Mouse (Mus musculus) hindbrain, postnatal 0 days (tissue): ENCODE data around the gene Cdon. TPM values are rescaled to one million over a fixed set of nuclear protein-coding genes. Genes with fewer than 3 reads are reported as not detected.

Experiments used
- ATAC-seq: fragments of 200-750 bp; cut with Nextera tagmentation; 2 replicates; pipeline ENCODE4 v1.8.0; 2017; ENCODE audit warnings: mild to moderate bottlenecking, moderate TSS enrichment, moderate library complexity
- DNase-seq: peaks from one replicate; pipeline ENCODE4 v3.0.0-alpha.2; 2015; ENCODE audit warnings: low spot score
- H3K27ac ChIP-seq: fragments of 300-500 bp; sonication (generic); 2 replicates; pipeline ENCODE4 v1.5.1; 2014; ENCODE audit warnings: mild to moderate bottlenecking
- H3K27me3 ChIP-seq: fragments of 300-500 bp; sonication (generic); 2 replicates; pipeline ENCODE4 v1.6.1; 2014; ENCODE audit warnings: low read length, mixed read lengths; ENCODE audit not compliant: insufficient read depth
- H3K36me3 ChIP-seq: fragments of 300-500 bp; sonication (generic); 2 replicates; pipeline ENCODE4 v1.6.1; 2014; ENCODE audit warnings: low read length, mixed read lengths; ENCODE audit not compliant: insufficient read depth
- H3K4me1 ChIP-seq: fragments of 300-500 bp; sonication (generic); 2 replicates; pipeline ENCODE4 v1.6.1; 2014; ENCODE audit warnings: antibody characterized with exemption, low read length, mixed read lengths; ENCODE audit not compliant: insufficient read depth
- H3K4me2 ChIP-seq: fragments of 300-500 bp; sonication (generic); 2 replicates; pipeline ENCODE4 v1.6.1; 2014; ENCODE audit warnings: low read depth, mild to moderate bottlenecking, low read length, moderate library complexity, mixed read lengths
- H3K4me3 ChIP-seq: fragments of 300-500 bp; sonication (generic); 2 replicates; pipeline ENCODE4 v1.5.1; 2014; ENCODE audit warnings: low read length
- H3K9ac ChIP-seq: fragments of 300-500 bp; sonication (generic); replicated peaks from 2 replicates; pipeline ENCODE4 v1.6.1; 2014; ENCODE audit warnings: mild to moderate bottlenecking, low read length, moderate library complexity, mixed read lengths
- H3K9me3 ChIP-seq: fragments of 300-500 bp; sonication (generic); 2 replicates; pipeline ENCODE4 v1.6.1; 2016; ENCODE audit warnings: low read length, mixed read lengths
- CTCF ChIP-seq: IDR thresholded peaks from 2 replicates; pipeline ENCODE4 v1.5.1; 2016; ENCODE audit warnings: antibody characterized with exemption, control low read depth, low read depth
- WGBS: fragments of 180-500 bp; shearing (Covaris S2); extraction: QIAGEN DNeasy Blood & Tissue Kit; methylation state at CpG from one replicate; pipeline ENCODE4 v1.1.7; 2014; 5-methylcytosine and 5-hydroxymethylcytosine counted together
- polyA plus RNA-seq: library from polyadenylated mRNA; unstranded; fragments of >200 nt; fragmentation: Nextera tagmentation; extraction: Ambion mirVana; gene quantifications from 2 replicates; pipeline ENCODE4 v1.2.1, GENCODE M21; 2015
- total RNA-seq: library from RNA; depleted of rRNA; stranded (reverse); fragments of >200 nt; gene quantifications from 2 replicates; pipeline ENCODE4 v1.2.3, GENCODE M21; 2014; rRNA removed

Gene Cdon
- total and polyA plus RNA-seq, 2 experiments from 2014 or later = 1.0 to 10.6 TPM

DNA sequence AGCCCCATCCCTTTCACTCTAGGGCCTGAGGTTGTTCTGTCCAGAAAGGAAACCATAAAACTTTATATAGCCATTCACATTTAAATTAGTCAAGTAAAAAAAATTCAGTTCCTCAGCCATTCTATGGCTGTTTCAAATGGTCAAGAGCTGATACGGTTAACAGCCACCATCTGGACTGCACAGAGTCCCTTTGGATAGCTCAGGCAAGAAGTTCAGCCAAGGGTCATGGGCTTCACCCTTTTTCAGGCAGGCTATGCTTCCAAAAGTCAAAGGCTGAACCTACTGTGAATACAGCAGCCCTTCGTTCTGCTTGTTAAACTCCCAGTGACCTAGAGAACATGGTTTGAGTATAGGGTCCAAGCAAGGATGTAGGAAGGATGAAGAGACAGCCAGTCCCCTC lies 123.7 kb downstream of the Cdon start:
- H3K36me3 ChIP-seq = peaks cover 13% of the 10 kb centered on the region
- TF ChIP-seq CTCF = no peak
- no peak overlapping the region for H3K4me3 ChIP-seq
- H3K4me2 ChIP-seq = no peak overlapping the region
- H3K9ac ChIP-seq = no peak overlapping the region
- no peak overlapping the region for H3K27ac ChIP-seq
- no peaks in the 10 kb centered on the region for H3K4me1 ChIP-seq
- DNase-seq = no peak
- no peak for ATAC-seq
- no peaks in the 10 kb centered on the region for H3K27me3 ChIP-seq
- WGBS = 64% methylated on average over 2 of the region's 2 CpGs
- no peaks in the 10 kb centered on the region for H3K9me3 ChIP-seq

DNA sequence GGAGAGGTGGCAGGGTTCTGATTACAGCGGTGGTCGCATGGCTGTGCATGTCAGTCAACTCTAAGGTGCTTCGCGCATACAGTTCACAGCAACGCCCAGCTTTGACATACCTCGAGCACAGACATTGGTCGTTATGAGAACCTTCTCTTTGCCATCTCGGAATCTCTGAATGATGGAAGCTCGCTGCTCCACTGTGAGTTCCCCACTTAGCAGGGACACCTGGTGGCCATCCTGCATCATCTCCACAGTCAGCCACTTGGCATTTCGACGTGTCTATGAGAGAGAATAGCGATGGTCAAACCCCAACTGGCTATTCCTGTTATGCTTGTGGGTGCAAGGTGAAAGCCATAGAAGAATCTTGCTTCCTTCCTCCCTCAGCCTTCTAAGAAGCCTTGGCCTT lies 124.8 kb downstream of the Cdon start:
- Histone ChIP-seq H3K27ac (no peak overlapping the region), H3K4me2 (no peak overlapping the region), H3K4me1 (no peaks in the 10 kb centered on the region), H3K36me3 (peaks cover 13% of the 10 kb centered on the region), H3K27me3 (no peaks in the 10 kb centered on the region), H3K9me3 (no peaks in the 10 kb centered on the region), H3K4me3 (no peak overlapping the region), H3K9ac (no peak overlapping the region)
- DNase-seq = peak; percentile 28
- no peak for ATAC-seq
- WGBS = 70% methylated on average over 12 of the region's 12 CpGs
- TF ChIP-seq CTCF = peak; percentile 61

DNA sequence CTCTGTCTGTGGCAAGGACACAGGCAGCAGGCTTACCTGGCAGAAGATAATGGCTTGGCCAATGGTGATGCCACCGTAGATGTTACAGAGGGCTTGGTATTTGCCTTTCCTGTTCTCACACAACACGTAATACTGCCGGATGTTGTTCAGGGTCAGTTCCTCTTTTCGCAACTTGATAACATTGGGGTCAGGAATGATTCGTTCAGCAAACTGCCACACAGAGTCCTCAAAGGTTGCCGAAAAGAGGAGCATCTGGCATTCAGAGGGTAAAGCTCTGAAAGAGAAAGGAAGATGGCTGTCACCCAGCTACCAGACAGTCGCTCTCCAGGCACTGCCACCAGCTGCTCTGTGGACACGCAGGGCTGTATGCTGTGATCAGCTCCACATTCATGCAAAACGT lies 125.8 kb downstream of the Cdon start:
- peaks cover 16% of the 10 kb centered on the region for H3K36me3 ChIP-seq
- no peak for TF ChIP-seq CTCF
- no peaks in the 10 kb centered on the region for H3K27me3 ChIP-seq
- ATAC-seq = no peak
- H3K4me2 ChIP-seq = no peak overlapping the region
- H3K27ac ChIP-seq = no peak overlapping the region
- H3K9ac ChIP-seq = no peak overlapping the region
- H3K4me1 ChIP-seq = no peaks in the 10 kb centered on the region
- no peaks in the 10 kb centered on the region for H3K9me3 ChIP-seq
- DNase-seq = no peak
- 79% methylated on average over 9 of the region's 9 CpGs for WGBS
- H3K4me3 ChIP-seq = no peak overlapping the region

DNA sequence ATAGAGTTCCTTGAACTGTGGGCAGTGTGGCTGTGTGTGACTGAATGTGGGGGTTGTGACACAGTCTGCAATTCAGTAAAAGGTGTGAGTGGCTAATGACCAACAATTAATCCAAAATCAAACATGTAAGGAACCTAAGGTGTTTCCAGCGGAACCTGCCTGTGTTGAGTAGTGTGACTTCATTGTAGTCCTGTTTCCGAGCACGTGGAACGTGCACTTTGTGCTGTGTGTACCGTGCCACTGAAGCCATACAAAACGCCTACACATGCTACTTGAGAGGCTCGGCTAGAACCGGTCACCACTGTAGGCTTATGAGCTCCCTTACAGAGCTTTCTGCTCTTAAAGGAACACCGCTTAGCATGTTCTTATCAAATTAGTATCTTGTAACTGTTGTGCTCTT lies 127.5 kb downstream of the Cdon start:
- H3K9ac ChIP-seq = no peak overlapping the region
- H3K4me1 ChIP-seq = no peaks in the 10 kb centered on the region
- ATAC-seq (no peak), DNase-seq (no peak)
- H3K9me3 ChIP-seq = no peaks in the 10 kb centered on the region
- peaks cover 13% of the 10 kb centered on the region; the same call in 1 of the 2 replicates for H3K36me3 ChIP-seq
- H3K27me3 ChIP-seq = no peaks in the 10 kb centered on the region
- H3K4me3 ChIP-seq = no peak overlapping the region
- no peak overlapping the region for H3K27ac ChIP-seq
- no peak for TF ChIP-seq CTCF
- WGBS = 81% methylated on average over 9 of the region's 9 CpGs
- no peak overlapping the region for H3K4me2 ChIP-seq

DNA sequence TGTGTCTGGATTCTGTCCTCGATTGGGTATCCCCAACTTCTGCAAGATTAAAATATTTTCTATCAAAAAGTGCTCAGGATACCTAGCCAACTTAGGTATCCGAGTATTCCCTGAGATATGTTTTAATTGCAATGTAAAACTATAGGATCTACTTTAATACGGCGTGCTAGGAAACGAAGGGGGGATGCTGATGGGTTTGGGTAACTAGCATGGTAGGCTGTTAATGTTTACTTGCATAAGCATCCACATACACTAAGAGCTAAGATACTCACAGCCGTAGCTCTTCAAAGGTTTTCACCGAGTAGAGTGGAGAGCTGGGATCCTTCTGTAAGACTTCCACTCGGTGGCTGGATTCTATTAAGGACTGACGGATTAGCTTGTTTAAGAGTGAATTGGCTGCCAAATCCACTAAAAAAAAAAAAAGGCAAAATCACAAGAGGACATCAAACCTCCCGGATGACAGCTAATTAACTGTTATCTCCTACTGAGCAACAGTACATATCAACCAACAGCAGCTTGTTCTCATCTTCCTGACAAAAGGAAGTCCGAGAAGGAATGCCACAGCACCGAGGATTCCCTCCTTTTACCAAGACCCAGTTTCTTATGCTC lies 135.7 kb downstream of the Cdon start:
- no peak for TF ChIP-seq CTCF
- no peak overlapping the region for H3K27ac ChIP-seq
- no peak overlapping the region for H3K4me2 ChIP-seq
- DNase-seq (no peak), ATAC-seq (no peak)
- H3K4me1 ChIP-seq = peaks cover 3% of the 10 kb centered on the region; the same call in 1 of the 2 replicates
- no peaks in the 10 kb centered on the region for H3K9me3 ChIP-seq
- 72% methylated on average over 12 of the region's 12 CpGs for WGBS
- peaks cover 10% of the 10 kb centered on the region for H3K36me3 ChIP-seq
- no peaks in the 10 kb centered on the region for H3K27me3 ChIP-seq
- no peak overlapping the region for H3K9ac ChIP-seq
- H3K4me3 ChIP-seq = no peak overlapping the region

Other genes starting within 250 kb of the Cdon start
- gene Dcps, start 245.1 kb upstream of the Cdon start, total RNA-seq = 31.9 and 48.5 TPM in 2 replicates
- gene Dcps, start 245.1 kb upstream of the Cdon start, polyA plus RNA-seq = 53.3 and 55.3 TPM in 2 replicates
- 35.5 and 40.5 TPM in 2 replicates for gene Srpr, start 221.0 kb upstream of the Cdon start, total RNA-seq
- 62.9 and 66.3 TPM in 2 replicates for gene Srpr, start 221.0 kb upstream of the Cdon start, polyA plus RNA-seq
- 2.8 and 3.4 TPM in 2 replicates for gene Tirap, start 220.8 kb upstream of the Cdon start, total RNA-seq
- 3.1 and 3.4 TPM in 2 replicates for gene Tirap, start 220.8 kb upstream of the Cdon start, polyA plus RNA-seq
- 31.4 and 38.2 TPM in 2 replicates for gene Foxred1, start 210.1 kb upstream of the Cdon start, total RNA-seq
- 44.7 and 47.5 TPM in 2 replicates for gene Foxred1, start 210.1 kb upstream of the Cdon start, polyA plus RNA-seq
- 15.6 and 18.5 TPM in 2 replicates for gene Fam118b, start 153.3 kb upstream of the Cdon start, total RNA-seq
- 34.6 and 34.7 TPM in 2 replicates for gene Fam118b, start 153.3 kb upstream of the Cdon start, polyA plus RNA-seq
- gene Rpusd4, start 153.3 kb upstream of the Cdon start, total RNA-seq = 7.5 and 11.3 TPM in 2 replicates
- 10.8 and 13.1 TPM in 2 replicates for gene Rpusd4, start 153.3 kb upstream of the Cdon start, polyA plus RNA-seq
- gene Gm1113, start 97.1 kb downstream of the Cdon start, total RNA-seq = not detected in 2 replicates
- not detected in 2 replicates for gene Gm1113, start 97.1 kb downstream of the Cdon start, polyA plus RNA-seq
- 19.7 and 19.8 TPM in 2 replicates for gene Ddx25, start 137.4 kb downstream of the Cdon start, total RNA-seq
- gene Ddx25, start 137.4 kb downstream of the Cdon start, polyA plus RNA-seq = 23.3 and 24.4 TPM in 2 replicates
- gene Pus3, start 137.5 kb downstream of the Cdon start, total RNA-seq = 8.3 and 10.2 TPM in 2 replicates
- 12.2 and 13.7 TPM in 2 replicates for gene Pus3, start 137.5 kb downstream of the Cdon start, polyA plus RNA-seq
- 0.47 and 0.79 TPM in 2 replicates for gene Pate2, start 149.2 kb downstream of the Cdon start, total RNA-seq
- 0.41 and 0.67 TPM in 2 replicates for gene Pate2, start 149.2 kb downstream of the Cdon start, polyA plus RNA-seq
- gene Hyls1, start 149.3 kb downstream of the Cdon start, total RNA-seq = 9.6 and 9.7 TPM in 2 replicates
- 9.5 and 11.8 TPM in 2 replicates for gene Hyls1, start 149.3 kb downstream of the Cdon start, polyA plus RNA-seq
- gene Pate4, start 190.8 kb downstream of the Cdon start, total RNA-seq = not detected in 2 replicates
- gene Pate4, start 190.8 kb downstream of the Cdon start, polyA plus RNA-seq = not detected in 2 replicates
- gene Pate3, start 227.1 kb downstream of the Cdon start, total RNA-seq = not detected in 2 replicates
- gene Pate3, start 227.1 kb downstream of the Cdon start, polyA plus RNA-seq = not detected in 2 replicates